Mouse (Mus musculus): Measurements from ENCODE around the gene Olfr846.

The Olfr846 gene

DNA sequence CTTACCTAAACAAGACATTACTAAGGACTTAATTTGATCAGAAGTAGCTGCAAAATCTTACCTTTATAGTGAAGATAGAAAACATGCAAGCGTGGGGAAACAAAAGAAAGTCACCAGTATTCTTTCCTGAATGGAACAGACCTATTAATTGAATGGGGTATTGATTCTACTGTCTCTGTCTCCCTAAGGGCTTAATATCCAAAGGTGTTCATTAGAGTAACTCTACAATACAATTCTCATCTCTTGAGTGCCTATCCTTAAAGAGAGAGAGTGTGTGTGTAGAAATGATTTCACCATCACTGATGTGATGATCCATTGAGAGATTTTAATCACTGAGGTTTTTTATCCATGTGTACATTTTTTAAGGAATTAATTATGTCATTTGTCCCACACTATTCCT lies at the start of gene Olfr846:
TSS of gene Olfr846 (minus strand) at position 101 of the 400 bp plus-strand sequence.
- no peak for DNase-seq (ENCODE audit: low read depth)

DNA sequence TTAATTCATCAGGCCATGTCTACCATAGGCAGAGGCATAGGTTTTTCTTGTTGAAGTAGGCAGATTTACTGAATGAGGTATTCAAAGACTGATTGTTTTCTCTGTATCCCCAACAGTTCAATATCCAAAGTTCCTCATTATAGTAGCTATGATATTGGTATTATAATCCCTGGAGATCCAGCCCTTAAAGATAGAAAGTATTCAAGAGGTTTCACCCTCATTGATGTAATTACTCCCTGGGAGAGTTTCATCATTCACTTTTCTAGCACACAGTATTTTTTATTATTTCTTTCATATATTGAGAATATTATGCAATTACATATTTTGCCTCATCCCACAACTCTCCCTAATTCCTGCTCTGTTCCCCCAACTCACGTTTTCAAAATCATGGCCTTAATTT lies 14.8 kb upstream of the Olfr846 start, which contains the start of gene Olfr847:
TSS of gene Olfr847 (minus strand) at position 101 of the 400 bp plus-strand sequence.
- DNase-seq (ENCODE audit: low read depth), result no peak

GRCm38 (mm10) chr9:19336157-19336556 lies 27.6 kb downstream of the Olfr846 start, which contains the start of gene Olfr845:
TSS of gene Olfr845 (plus strand) at chr9:19336457.
- no peak for DNase-seq (ENCODE audit: low read depth)

GRCm38 (mm10) chr9:19316047-19316446 lies 47.8 kb downstream of the Olfr846 start, which contains the start of gene Olfr844:
TSS of gene Olfr844 (plus strand) at chr9:19316347.
- DNase-seq (ENCODE audit: low read depth), result no peak
